Mouse (Mus musculus): ENCODE results near the gene Mex3b.
A peak's percentile ranks its signal among the peaks of the same experiment; 100 is the strongest.

Mex3b gene

DNA sequence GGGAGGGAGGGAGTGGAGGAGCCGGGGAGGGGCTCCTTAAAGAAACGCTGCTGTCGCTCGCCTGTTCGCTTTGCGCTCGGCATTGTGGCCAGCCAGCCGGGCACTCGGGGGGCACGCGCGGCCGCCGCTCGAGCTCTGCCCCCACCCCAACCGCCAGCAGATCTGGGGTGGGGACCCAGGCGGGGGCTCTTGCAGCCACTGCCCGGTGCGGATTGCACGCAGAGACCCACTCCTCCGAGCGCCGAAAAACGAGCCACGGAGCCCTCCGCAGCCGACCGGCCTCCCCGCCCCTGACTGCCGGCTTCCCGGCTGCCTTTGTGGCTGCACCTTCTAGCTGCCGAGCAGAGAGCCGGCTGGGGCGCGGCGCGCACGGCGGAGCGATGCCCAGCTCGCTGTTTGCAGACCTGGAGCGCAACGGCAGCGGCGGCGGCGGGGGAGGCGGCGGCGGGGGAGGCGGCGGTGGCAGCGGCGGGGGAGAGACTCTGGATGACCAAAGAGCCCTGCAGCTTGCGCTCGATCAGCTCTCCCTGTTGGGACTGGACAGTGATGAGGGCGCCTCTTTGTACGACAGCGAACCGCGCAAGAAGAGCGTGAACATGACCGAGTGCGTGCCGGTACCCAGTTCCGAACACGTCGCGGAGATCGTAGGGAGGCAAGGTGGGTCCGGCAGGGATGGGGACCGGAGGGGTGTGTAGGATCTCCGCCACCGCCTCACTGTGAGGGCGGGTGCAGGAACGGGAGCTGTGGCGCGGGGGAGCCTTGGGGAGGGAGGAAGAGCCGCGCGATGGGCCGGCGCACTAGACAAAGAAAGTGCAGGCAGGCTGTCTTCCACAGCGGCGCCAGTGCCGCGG, at the start of gene Mex3b:
Gene Mex3b, plus strand, starts transcription at position 63 of the 851 bp plus-strand sequence.
- DNase-seq (ENCODE audit: low spot score) = peak; percentile 68

DNA sequence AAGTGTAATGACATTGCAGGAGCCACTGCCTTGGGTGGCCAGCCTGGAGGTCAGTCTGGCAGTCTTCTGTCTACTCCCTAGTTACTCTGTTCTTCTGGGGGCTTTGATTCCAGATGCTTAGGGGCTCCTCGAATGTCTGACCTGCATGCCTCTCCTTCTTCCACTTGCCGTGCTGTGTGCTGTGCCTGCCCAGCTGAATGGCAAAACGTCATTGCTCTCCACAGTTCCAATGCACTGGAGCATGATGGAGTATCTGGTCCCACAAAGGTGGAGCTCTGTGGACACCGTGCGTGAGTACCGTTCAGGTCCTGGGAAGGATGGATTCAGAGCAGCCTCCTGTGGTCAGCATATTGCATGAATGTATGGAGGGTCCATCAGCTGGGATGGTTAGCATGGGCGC, 47.6 kb upstream of the Mex3b start:
- no peak for DNase-seq (ENCODE audit: low spot score)

DNA sequence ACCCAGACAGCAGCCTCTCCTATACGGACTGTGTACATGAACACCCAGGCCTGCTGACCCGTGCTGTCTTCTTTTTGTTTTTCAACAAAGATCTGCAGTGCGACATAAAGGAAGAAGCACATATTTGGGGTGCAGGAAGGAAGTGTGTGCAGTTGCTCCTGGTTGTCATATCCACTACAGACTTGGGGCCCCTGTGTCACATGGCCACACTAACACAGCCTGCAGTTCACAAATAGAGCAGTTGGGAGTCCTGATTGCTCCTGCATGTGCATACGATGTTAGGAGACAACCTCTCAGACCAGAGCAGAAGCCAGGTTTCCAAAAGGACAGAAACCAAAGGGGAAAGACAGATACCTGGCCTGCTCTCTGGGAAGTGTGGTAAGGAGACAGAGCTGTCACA, 46.5 kb upstream of the Mex3b start:
- no peak for DNase-seq (ENCODE audit: low spot score)

DNA sequence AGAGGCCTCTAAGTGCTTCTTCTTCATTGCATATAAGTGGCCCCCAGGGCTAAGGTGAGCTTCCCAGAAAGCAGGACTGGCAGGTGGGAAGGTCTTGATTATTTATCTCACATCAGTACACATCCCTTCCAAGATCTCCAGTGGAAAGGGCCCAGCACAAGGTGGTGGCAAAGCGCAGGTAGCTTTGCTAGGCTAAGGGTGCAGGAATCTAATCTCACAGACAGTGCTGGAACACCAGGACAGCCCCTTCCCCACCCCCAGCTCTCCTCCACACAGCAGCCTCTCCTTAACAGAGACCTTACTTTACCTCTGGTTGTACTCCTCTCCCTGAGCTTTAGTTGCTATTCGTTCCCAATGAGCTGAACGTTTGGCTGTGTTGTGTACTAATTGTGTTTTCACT, 45.6 kb upstream of the Mex3b start:
- DNase-seq (ENCODE audit: low spot score) = no peak

DNA sequence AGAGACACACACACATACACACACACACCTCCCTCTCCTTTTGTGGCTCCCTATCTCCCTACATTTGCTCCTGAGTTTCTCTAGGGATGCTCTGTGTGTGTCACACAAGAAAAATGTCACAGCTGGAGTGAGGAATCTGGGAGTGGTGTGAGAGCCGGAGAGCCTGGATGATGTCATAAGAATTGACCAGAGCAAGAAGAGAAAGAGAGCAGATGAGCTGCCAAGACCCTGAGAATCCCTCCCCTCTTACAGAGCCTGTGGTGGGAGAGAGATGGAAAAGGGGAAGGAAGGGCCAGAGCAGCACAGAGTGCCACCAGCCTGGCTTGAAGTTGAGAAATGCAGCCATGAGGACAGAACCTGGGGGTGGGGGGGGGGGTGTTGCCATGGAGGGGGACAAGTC, 44.6 kb upstream of the Mex3b start:
- DNase-seq (ENCODE audit: low spot score) = no peak

DNA sequence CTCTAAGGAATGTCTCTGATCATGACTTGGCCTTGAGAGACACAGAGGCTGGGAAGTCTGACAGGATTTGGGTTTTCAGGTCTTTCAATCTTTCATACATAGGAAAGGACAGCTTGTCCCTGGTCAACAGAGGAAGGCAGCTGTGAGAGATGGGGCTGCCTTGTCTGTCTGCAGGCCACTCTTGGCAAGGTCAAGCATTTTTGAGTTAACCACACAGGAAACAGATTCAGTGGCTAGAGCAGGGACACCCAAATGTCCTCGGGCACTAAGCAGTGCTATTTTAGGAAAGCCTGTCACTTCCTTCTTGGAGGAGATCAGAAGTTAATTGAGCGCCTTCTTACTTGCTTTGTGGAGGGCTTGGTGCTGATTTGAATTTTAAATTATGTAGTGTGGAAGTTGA, 38.9 kb upstream of the Mex3b start:
- no peak for DNase-seq (ENCODE audit: low spot score)

DNA sequence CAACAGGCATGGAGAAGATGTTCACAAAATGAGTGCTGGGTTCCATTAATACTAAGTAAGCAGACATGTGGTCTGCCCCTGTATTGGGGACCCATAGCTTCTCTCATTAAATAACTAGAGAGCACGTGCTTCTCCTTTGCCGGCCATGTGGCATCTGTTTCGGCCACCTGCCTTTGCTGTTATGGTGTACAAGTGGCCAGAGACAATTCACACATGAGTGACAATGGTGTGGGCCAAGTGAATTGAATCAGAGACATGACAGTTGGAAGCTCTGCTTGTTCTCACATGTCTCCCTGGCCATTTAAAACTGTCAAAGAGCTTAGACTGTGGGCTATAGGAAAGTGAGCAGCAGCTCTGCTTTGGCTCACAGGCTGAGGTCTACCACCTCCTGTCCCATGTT, 37.6 kb upstream of the Mex3b start:
- DNase-seq (ENCODE audit: low spot score) = no peak

DNA sequence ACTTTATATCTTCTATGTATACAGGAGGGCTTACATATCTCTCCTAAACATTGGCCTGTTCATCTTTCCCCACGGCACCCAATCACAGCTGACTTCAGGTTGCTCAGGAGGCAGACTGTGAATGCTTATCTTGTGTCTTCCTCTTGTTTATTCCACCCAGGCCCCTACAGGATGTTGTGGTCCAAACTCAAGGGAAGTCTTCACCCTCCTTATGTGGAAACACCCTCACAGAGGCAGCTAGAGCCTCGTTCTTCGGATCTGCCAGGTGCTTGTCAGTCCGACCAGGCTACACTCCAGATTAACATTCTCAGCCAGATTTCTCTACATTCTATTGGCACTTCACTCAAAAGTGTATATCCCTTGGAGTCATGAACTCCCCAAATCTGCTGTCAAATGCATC, 32.7 kb upstream of the Mex3b start:
- no peak for DNase-seq (ENCODE audit: low spot score)

DNA sequence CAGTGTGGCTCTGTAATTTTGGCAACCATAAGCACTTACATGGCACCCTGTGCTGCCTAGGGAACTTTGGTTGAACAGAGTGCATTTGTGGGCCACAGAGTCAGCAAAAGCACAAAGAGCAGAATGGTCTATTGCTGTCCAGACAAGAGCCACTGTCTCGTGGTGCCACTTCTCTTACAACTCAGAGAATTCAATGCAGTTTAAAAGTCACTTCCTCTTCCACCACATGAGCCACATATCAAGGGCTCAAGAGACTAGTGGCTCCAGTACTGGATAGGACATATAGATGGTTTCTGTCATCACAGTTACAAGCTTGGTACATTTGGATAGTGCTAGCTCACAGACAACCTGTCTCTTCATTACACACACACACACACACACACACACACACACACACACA, 28.7 kb upstream of the Mex3b start:
- DNase-seq (ENCODE audit: low spot score) = no peak

DNA sequence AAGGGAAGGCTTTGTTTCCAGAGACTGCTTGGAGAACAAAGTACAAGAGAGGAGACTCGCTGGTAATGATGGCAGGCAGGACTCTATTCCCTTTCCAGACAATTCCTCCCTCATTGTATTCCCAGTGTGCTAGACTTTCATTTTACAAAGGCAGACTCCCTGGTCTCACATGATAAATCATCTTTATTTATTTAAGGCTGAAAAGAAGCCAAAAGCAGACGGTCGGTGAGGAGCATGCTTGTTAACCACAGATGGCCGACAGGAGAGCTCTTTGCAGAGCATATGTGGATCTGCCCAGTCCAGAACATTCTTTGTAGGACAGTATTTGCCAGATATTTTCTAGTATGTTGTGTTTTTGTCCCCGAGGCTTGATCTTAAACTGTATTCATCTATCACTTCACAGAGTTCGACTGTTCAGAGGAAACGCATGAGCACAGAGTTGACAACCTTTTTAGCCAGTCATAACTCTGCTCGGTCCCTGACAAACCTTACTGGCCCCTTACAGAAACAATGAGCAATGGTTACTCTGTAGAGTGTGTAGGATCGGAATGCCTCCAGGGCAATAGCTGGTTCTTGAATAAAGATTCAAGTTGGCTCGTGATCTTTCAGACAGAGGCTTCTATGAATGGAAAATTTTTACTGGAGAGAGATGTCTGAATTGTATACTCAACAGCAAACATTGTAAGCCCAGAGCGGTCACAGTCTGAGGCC, 28.0 kb upstream of the Mex3b start:
- DNase-seq (ENCODE audit: low spot score) = no peak

DNA sequence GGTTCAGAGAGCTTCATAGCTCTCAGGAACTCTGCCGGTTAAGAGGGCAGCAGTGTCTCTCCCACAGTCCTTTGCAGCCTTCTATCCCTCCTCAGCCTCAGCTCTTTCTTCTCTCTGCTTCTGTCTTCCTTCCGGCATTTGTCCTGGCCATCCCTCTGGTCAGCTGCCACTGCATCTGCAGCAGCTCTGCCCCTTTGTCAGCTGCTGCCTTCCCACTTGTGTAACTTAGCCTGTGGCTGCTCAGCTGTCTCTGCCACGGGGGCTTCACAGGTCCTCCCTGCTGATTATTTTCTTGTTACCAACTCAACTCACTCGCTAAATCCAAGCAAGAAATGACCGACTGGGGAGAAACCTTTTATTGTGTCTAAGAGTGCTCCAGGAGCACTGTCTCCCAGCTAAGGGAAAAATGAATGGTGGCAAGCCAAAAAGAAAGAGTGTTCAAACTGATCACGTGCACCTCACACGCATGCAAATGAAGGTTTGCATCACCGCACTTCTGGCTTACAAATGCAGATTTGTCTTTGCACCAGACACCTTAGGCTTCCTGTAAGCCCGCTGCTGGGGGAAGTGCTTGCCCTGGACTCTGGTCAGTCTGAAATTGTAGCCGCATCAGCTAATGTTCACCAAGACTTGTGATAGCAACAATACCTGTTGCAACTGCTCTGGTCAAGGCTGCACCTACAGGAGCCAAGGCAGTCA, 24.8 kb upstream of the Mex3b start:
- DNase-seq (ENCODE audit: low spot score) = no peak

DNA sequence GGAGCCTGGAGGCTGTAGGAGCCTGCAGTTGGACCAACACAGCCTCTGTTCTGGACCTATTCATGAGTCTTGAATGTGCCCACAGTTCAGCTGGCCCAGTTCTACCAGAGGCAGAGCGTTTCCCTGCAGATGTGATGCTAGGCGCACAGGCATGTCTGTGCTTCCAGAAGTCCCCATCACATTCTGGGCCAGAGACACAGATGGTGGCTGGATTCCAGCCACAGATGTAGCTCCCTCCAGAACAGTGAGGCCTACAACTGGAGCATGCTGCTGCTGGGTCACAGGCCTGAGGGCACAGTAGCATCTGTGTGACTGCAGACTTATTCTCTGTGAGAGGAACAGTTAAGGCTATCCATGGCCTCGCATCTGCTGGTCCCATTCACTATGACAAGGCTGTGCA, 16.4 kb upstream of the Mex3b start:
- no peak for DNase-seq (ENCODE audit: low spot score)

DNA sequence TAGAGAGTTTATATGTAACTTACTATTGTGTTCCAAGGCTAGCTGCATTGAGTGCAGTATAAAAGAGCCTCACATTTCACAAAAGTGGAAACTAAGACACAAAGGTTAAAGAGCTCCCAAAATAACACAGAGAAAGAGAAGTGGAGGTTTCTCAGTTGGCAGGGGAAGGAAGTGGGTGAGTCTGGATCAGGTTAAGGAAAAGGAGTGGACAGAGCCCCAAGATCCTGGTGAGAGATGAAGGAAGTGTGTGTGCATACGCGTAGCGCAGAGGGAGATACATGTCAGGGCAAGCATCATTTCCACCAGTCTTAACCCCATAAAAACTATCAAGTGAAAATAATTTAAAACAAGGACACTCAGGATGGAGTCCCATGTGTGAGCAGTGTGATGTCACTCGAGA, 15.5 kb upstream of the Mex3b start:
- DNase-seq (ENCODE audit: low spot score) = no peak

DNA sequence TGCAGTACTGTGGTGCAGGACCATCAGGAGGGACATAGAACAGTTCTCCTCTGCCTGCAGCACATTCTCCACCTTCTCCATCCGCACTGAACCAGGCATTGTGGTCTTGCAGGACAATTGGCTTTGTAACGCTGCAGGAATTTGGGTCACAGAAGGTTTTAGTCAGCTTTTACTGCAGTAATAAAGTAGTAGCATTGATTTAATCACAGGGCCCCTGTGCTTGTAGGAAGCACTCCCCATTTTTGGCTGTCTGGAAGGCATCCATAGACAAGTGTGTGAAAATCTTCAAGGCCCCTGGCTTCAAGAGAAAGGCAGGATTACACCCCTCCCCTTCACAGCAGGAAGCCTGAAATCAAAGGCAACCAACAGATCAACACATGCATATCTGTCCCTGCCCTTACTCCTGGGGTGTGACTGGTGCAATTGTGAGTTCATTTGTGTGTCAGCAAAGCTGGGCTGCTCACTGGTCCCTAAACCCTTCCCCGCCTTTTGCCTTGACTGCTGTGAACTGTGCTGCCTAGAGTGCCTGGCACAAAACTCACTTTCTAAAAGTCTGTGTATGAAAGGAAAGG, 12.9 kb upstream of the Mex3b start:
- DNase-seq (ENCODE audit: low spot score) = no peak

DNA sequence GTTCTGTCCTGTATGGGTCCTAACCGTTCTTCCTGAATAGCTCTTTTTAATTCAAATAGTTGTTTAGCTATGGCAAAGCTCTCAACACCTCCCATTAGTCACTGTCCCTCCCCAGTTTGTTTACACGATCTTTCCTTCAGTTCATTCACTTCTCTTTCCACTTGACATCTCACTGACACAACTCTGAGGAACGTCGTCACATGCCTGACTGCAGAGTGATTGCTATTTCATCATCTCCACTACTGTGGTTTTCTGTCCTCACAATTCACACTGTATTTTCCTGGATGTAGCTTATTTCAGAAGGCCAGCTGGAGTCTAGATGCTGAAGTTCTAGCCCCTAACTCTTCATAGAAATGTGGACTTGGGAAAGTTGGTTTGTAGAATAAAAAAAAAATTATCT, 8.5 kb upstream of the Mex3b start:
- DNase-seq (ENCODE audit: low spot score) = no peak

DNA sequence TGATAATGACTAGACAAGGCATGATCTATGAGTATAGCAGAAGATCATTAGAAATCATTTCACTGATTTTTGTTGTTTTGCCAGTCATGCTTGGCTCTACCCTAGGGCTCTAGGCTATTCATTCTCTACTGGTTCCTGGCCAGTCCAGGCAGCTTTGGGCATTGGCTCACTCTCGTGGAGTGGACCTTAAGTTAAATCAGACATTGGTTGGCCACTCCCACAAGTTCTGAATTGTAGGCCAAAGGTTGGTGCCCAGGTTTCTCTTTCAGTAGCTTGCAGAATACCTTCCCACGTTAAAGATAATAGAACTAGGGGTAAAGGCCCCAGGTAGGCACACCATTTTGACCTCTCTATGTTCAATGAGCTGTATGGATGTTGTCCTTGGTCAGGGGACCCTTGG, 6.5 kb upstream of the Mex3b start:
- DNase-seq (ENCODE audit: low spot score) = no peak

DNA sequence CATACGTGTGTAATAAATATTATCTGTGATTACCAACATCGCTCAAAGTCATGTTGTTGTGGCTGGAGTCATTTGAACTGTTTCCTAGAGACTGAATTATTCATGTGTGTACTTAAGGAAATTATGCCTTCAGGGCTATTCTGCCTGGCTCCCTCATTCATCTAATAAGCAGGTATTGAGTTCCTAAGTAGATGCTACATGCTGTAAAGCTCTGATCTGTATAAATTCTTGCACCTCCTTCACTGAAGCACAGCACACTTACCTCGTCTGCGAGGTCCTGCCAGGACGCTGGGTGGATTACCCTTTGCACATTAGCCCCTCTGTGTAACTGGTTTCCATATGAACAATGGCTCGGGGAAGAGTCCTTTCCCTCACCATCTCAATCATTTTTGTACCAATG, 3.8 kb upstream of the Mex3b start:
- no peak for DNase-seq (ENCODE audit: low spot score)

DNA sequence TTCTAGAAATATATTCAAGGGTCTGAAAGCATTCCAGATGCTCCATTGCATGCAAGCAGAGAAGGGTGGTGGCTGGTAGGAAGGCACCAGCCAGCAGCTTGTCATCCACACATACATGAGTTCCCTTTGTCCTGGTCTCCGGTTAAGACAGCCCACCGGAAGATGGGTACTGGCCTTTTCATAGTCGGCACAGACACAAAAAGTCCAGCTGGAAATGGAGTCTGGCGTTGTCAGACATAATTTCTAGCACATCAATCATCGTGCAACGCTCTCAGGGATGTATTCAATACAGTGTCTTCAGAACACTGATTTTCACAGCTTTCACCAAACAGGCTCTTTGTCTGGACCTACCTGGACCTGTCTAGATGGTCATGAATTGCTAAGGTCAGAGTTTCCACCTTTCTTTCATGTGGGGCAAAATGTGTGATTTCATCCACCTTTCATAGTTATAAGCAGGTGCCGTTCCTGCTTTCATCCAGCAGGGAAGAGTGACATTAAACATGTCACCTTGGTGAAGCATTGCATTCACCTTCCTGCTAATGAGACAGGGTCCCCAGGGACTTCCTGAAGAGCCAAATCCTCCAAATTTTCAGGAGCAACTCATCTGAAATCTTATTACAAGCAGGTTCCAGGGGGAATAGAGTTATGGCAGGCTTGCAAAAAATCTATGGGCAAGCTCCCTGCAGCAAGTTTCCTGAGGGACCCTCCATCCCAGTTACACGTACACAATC, 2.7 kb upstream of the Mex3b start:
- DNase-seq (ENCODE audit: low spot score) = peak; percentile 53

DNA sequence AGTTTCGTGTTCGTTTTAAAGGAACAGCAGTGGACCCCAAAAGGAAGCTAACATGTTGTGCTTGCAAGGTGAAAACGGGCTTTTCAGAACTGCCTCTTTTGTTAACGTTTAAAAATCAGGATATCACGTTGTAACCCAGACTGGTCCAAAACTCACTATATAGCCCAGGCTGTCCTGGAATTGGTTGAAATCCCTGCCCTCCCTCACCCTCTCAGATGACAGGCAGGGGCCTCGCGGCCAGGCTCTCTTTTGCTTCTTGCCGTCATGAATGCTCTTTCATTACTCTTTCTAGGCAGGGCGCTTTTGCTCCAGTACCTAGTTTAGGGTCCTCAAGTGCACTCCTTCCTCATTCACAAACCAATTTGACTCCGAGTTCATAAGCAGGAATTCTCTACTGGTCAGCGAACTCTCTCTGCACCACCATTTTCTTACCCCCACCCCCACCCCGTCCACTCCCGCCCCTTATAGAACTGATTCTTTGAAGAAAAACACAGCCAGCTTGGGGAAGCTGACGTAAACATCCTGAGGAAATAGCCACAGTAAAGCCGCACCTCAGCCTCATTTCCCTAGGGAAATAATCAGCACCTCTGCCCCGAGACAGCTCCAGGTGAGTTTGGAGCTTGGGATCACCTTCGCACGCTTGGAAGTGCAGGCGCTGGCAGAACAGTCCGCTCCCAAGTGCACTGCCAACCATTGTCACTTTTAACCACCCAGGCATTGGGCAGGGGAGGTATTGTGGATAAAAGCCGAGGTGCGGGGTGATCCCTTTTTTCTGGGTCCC, 2.0 kb upstream of the Mex3b start:
- peak; percentile 65 for DNase-seq (ENCODE audit: low spot score)

DNA sequence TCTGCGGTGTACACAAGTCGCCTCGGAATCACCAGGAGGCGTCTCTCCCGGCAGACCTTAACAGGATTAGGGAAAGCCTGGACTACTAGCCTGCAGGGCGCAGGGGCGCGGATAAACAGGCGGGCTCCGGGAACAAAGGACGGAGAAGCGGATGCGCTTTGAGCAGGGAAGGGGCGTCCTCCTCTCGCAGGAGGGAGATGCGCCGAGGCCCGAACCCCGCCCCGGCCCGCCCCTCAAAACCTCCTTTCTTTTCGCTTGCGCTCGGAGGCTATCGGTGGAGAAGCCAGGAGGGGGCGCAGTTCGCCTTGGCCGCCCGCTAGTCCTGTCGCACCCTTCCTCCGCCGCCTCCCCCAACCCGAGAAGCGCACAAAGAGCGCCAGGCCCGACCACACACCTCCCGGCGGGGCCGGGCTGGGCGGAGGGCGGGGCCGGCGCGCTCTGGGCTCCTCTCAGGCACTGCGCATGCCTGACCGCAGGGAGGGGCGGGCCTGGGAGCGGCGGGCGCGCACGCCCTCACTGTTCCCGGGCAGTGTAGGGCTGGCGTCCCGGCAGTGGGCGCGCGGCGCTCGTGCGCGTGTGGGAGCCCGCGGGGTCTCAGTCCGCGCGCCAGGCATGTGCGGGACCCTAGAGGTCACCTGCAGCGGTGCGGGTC, 1.2 kb upstream of the Mex3b start:
- DNase-seq (ENCODE audit: low spot score) = peak; percentile 99

Measured in MN1 (cell line).